Mouse (Mus musculus): ENCODE results near the gene Timm8b. TPM values are rescaled to one million over a fixed set of nuclear protein-coding genes. Genes with fewer than 3 reads are reported as not detected.
A peak's percentile ranks its signal among the peaks of the same experiment; 100 is the strongest.
"Not testable (repeated sequence)": the region's sequence is repeated elsewhere in the genome, so short reads cannot be mapped to it uniquely, and the experiment has no call there.

Timm8b gene
- polyA plus RNA-seq, 1 experiment from 2014 or later, result 301 TPM

DNA sequence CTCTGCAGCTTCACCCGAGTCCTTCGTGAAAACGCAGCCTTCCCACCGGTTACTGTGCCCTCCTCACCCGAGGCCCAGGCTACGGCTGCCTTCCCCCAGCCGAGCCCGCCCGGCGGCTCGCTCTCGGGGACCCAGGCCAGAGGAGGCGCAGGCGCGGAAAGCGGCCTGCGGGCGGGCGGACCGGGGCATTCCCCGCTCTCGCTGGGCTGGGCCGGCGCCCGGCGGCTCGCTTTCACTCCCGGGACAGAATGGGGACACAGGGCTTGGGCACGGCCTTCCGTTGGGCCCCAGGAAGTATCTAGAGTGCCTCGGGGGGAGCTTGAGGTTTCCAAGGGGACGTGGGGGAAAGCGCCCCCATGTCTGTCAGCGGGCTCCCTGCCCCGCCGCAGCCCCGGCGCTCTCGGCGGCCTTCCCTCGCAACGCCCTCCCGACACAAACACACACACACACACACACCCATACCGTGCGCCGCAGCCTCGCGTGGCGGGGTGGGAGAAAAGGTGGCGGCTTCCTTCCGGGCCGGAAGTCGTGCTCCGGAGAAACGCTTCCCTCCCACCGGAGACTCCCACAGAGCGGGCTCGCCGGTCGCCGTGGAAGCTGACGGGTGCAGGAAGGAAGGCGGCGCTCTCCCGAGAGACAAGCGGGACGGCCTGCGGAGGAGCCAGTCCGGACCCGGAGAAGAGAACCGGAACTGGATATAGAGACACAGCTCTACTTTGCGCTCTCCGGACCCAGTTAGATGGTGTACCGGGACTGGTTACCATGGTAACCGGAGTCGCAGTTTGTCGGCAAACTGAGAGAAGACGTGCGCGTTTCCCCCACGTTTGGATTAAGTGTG, 13.3 kb downstream of the Timm8b start, which contains the start of the genes Pih1d2 and Nkapd1:
Pih1d2 (plus strand) TSS at position 556 of the 838 bp plus-strand sequence.
Nkapd1 (minus strand) TSS at position 699 of the 838 bp plus-strand sequence.
- Histone ChIP-seq H3K9me3 (ENCODE audit: control insufficient read depth, low read length) (no peaks in the 10 kb centered on the region), H3K4me2 (replicated peaks; ENCODE audit: low read depth, low read length) (peak within 1 kb of the TSS; percentile 61), H3K36me3 (ENCODE audit: control insufficient read depth, insufficient read depth, low read length) (peaks cover 32% of the 10 kb centered on the region), H3K27me3 (ENCODE audit: control insufficient read depth, insufficient read depth, low read length) (no peaks in the 10 kb centered on the region), H3K4me3 (ENCODE audit: low read length) (peak within 1 kb of the TSS; percentile 94), H3K4me1 (ENCODE audit: control insufficient read depth, insufficient read depth, low read length) (peaks cover 7% of the 10 kb centered on the region; the same call in 1 of the 2 replicates), H3K9ac (ENCODE audit: low read depth, low read length) (peak within 1 kb of the TSS; percentile 94), H3K27ac (ENCODE audit: low read depth, low read length) (peak within 1 kb of the TSS; percentile 89)
- ATAC-seq (ENCODE audit: low FRiP score, low TSS enrichment), result peak; percentile 95
- under 1% methylated on average over 81 of the region's 81 CpGs for WGBS

DNA sequence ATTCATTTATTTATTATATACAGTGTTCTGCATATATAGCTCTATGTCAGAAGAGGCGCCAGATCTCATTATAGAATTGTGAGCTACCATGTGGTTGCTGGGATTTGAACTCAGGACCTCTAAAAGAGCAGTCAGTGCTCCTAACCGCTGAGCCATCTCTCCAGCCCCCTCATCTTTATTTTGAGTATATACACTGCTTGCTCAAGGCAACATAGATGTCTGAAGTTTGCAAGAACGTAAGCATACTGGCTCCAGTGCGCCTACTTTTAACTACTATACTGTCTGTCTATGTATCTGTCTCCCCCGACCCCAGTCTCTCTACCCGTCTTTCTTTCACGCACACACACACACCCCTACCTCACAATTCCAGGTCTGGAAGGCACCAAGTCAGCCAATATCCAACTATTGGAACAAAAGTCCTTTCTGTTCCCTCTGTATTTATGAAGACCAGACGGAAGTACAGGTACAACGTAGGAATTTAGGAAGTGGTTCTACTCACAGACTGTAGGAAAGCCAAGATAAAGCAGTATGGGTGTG, 14.2 kb downstream of the Timm8b start:
- Histone ChIP-seq H3K9me3 (ENCODE audit: control insufficient read depth, low read length) (no peaks in the 10 kb centered on the region), H3K27ac (ENCODE audit: low read depth, low read length) (no peak overlapping the region), H3K4me2 (replicated peaks; ENCODE audit: low read depth, low read length) (peak overlapping the region; percentile 61), H3K4me1 (ENCODE audit: control insufficient read depth, insufficient read depth, low read length) (peaks cover 7% of the 10 kb centered on the region; the same call in 1 of the 2 replicates), H3K36me3 (ENCODE audit: control insufficient read depth, insufficient read depth, low read length) (peaks cover 24% of the 10 kb centered on the region), H3K4me3 (ENCODE audit: low read length) (peak overlapping the region; percentile 94), H3K9ac (ENCODE audit: low read depth, low read length) (no peak overlapping the region; the same call in 1 of the 2 replicates), H3K27me3 (ENCODE audit: control insufficient read depth, insufficient read depth, low read length) (no peaks in the 10 kb centered on the region)
- ATAC-seq (ENCODE audit: low FRiP score, low TSS enrichment), result no peak
- 64% methylated on average over 9 of the region's 9 CpGs for WGBS

DNA sequence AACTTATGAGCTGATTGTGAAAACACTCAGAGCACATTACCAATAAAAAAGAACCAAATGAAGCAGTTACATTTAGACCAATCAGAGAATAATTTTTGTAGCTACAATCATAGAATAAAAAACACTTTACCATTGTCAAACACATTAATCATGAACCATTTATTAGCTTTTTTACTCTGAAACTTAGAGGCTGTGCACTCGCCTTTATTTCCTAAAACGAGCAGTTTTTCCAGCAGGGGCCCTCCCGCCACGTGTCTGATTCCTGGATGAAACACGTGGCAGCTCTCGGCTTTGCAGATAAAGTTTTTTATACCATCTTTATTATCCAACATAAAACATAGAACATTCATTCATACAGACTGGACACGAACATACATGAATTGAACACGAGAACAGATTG, 27.2 kb downstream of the Timm8b start:
- H3K9ac ChIP-seq (ENCODE audit: low read depth, low read length); H3K27me3 ChIP-seq (ENCODE audit: control insufficient read depth, insufficient read depth, low read length); H3K4me3 ChIP-seq (ENCODE audit: low read length); ATAC-seq (ENCODE audit: low FRiP score, low TSS enrichment); H3K27ac ChIP-seq (ENCODE audit: low read depth, low read length); H3K4me1 ChIP-seq (ENCODE audit: control insufficient read depth, insufficient read depth, low read length); H3K9me3 ChIP-seq (ENCODE audit: control insufficient read depth, low read length); H3K4me2 ChIP-seq (replicated peaks; ENCODE audit: low read depth, low read length): not testable (repeated sequence)
- H3K36me3 ChIP-seq (ENCODE audit: control insufficient read depth, insufficient read depth, low read length), result peaks cover 21% of the 10 kb centered on the region
- 80% methylated on average over 6 of the region's 8 CpGs for WGBS

DNA sequence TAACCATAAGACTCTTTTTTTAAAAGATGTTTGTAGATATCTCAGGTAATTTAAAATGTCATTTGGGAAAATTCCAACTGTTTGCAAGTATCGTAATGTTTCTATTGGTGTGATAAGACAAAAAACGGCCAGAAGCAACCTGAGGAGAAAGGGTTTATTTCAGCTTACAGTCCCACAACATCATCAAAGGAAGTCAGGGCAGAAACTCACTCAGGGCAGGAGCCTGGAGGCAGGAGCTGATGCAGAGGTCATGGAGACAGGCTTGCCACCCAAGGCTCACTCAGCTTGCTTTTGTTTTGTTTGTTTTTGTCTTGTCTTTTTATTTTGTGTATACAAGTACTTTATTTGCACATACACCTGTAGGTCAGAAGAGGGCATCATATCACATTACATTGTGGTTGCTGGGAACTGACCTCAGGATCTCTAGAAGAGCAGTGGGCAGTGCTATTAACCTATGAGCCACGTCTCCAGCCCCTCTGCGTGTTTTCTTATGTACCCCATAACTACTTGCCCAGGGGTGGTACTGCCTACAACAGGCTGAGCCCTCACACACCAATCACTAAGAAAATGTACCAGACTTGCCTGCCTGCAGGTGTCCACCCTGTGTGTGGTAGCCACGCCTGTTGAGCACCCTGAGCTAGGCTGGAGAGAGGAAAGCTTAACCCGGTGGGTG, 28.4 kb downstream of the Timm8b start:
- H3K4me1 ChIP-seq (ENCODE audit: control insufficient read depth, insufficient read depth, low read length), result no peaks in the 10 kb centered on the region
- H3K27ac ChIP-seq (ENCODE audit: low read depth, low read length), result no peak overlapping the region
- H3K36me3 ChIP-seq (ENCODE audit: control insufficient read depth, insufficient read depth, low read length), result peaks cover 29% of the 10 kb centered on the region
- no peak overlapping the region for H3K4me3 ChIP-seq (ENCODE audit: low read length)
- WGBS, result 83% methylated on average over 6 of the region's 6 CpGs
- H3K27me3 ChIP-seq (ENCODE audit: control insufficient read depth, insufficient read depth, low read length), result no peaks in the 10 kb centered on the region
- H3K9ac ChIP-seq (ENCODE audit: low read depth, low read length), result no peak overlapping the region
- no peak for ATAC-seq (ENCODE audit: low FRiP score, low TSS enrichment)
- no peaks in the 10 kb centered on the region for H3K9me3 ChIP-seq (ENCODE audit: control insufficient read depth, low read length)
- H3K4me2 ChIP-seq (replicated peaks; ENCODE audit: low read depth, low read length), result no peak overlapping the region

DNA sequence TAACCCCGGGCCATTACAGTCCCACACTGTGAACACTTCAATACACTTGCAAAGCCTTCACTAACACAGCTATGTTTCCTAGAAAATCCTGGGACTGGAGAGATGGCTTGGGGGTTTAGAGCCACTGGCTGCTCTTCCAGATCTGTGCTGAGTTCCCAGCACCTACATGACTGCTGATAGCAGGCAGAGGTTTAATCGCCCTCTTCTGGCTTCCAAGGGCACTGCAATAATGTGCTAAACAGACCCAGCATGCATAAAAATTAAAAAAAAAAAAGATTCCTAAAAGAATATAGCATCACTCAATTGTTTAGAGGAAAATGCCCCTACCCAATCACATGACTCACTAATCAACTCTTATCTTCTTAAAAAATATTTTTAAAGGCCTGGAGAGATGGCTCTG, 29.3 kb downstream of the Timm8b start:
- no peak for ATAC-seq (ENCODE audit: low FRiP score, low TSS enrichment)

DNA sequence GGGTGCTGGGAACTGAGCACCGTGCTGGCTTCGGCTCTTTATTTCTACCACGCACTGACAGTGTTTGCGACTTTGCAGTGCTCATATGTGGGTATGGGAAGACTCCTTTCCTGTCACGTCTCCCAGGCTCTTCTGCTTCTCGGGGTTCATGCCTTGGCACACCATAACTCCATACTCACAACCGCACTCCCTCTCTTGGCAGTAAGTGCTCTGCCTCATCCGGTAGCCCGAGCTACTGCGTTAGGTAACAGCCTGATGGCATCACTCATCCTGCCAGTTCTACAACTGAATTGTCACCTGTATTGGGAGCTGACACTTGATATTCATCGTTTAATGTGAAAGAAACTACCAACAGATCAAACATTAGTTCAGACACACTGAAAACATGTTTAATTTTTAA, 30.6 kb downstream of the Timm8b start:
- 96% methylated on average over 11 of the region's 11 CpGs for WGBS
- Histone ChIP-seq H3K9me3 (ENCODE audit: control insufficient read depth, low read length) (no peaks in the 10 kb centered on the region), H3K4me3 (ENCODE audit: low read length) (no peak overlapping the region), H3K9ac (ENCODE audit: low read depth, low read length) (no peak overlapping the region), H3K4me1 (ENCODE audit: control insufficient read depth, insufficient read depth, low read length) (no peaks in the 10 kb centered on the region), H3K27me3 (ENCODE audit: control insufficient read depth, insufficient read depth, low read length) (no peaks in the 10 kb centered on the region), H3K27ac (ENCODE audit: low read depth, low read length) (no peak overlapping the region), H3K36me3 (ENCODE audit: control insufficient read depth, insufficient read depth, low read length) (peaks cover 49% of the 10 kb centered on the region), H3K4me2 (replicated peaks; ENCODE audit: low read depth, low read length) (no peak overlapping the region)
- no peak for ATAC-seq (ENCODE audit: low FRiP score, low TSS enrichment)

More for the DNA sequence above, 29.3 kb downstream of the Timm8b start:
- Histone ChIP-seq H3K27me3 (ENCODE audit: control insufficient read depth, insufficient read depth, low read length) (no peaks in the 10 kb centered on the region), H3K4me2 (replicated peaks; ENCODE audit: low read depth, low read length) (no peak overlapping the region), H3K4me3 (ENCODE audit: low read length) (no peak overlapping the region), H3K27ac (ENCODE audit: low read depth, low read length) (no peak overlapping the region), H3K4me1 (ENCODE audit: control insufficient read depth, insufficient read depth, low read length) (no peaks in the 10 kb centered on the region), H3K36me3 (ENCODE audit: control insufficient read depth, insufficient read depth, low read length) (peaks cover 38% of the 10 kb centered on the region), H3K9ac (ENCODE audit: low read depth, low read length) (no peak overlapping the region), H3K9me3 (ENCODE audit: control insufficient read depth, low read length) (no peaks in the 10 kb centered on the region)
- WGBS, result 57% methylated on average over 2 of the region's 2 CpGs

DNA sequence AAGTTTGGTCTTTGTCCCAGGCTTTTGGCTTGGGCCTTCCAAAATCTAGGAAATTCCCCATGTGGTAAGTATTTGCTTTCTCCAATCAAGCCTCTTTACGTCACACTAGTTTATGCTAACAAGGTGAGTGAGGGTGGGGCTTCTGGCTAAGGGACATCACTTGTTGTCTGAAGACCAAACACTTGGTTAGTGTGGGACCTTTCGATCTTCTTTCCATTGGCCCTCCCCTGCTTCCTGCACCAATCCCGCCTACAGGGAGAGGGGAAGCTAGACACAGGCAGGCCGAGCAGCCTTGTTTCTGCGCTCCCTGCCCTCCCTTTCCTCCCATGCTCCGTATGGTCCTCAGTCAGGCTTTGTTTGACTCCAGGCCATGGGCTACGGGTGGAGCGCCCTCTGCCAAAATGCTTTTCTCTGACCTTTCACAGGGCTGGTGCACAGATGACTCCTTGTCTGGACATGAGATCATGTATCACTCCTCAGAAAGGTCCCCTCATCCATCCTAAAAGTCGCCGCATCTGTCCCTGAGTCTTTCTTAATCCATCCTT, 43.2 kb downstream of the Timm8b start:
- WGBS, result 77% methylated on average over 10 of the region's 10 CpGs
- ATAC-seq (ENCODE audit: low FRiP score, low TSS enrichment), result no peak

DNA sequence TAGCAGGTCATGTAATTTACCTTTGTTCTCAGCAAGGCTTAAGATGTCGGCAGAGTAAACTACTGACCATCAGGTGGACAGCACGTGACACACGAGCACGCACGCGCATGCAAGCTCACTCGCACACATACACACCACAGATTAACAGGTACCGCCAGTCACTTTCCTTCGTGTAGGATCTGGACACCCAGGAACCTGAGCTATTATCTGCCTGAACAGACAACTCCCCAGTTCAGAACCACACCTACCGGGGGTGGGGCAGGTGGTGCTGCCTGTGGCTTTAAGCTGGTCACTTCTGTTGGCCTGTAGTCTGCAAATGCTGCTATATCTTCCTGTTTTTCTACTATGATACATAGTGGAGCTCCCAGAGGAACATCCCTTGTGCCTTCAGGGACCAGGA, 46.8 kb downstream of the Timm8b start:
- Histone ChIP-seq H3K36me3 (ENCODE audit: control insufficient read depth, insufficient read depth, low read length) (peaks cover 79% of the 10 kb centered on the region), H3K4me3 (ENCODE audit: low read length) (no peak overlapping the region), H3K27me3 (ENCODE audit: control insufficient read depth, insufficient read depth, low read length) (no peaks in the 10 kb centered on the region), H3K4me2 (replicated peaks; ENCODE audit: low read depth, low read length) (no peak overlapping the region), H3K9me3 (ENCODE audit: control insufficient read depth, low read length) (no peaks in the 10 kb centered on the region), H3K9ac (ENCODE audit: low read depth, low read length) (no peak overlapping the region), H3K4me1 (ENCODE audit: control insufficient read depth, insufficient read depth, low read length) (no peaks in the 10 kb centered on the region), H3K27ac (ENCODE audit: low read depth, low read length) (no peak overlapping the region)
- ATAC-seq (ENCODE audit: low FRiP score, low TSS enrichment), result no peak
- WGBS, result 97% methylated on average over 10 of the region's 10 CpGs

More for the DNA sequence above, 43.2 kb downstream of the Timm8b start:
- no peak overlapping the region for H3K4me3 ChIP-seq (ENCODE audit: low read length)
- no peaks in the 10 kb centered on the region for H3K4me1 ChIP-seq (ENCODE audit: control insufficient read depth, insufficient read depth, low read length)
- H3K9me3 ChIP-seq (ENCODE audit: control insufficient read depth, low read length), result no peaks in the 10 kb centered on the region
- no peaks in the 10 kb centered on the region for H3K27me3 ChIP-seq (ENCODE audit: control insufficient read depth, insufficient read depth, low read length)
- no peak overlapping the region for H3K4me2 ChIP-seq (replicated peaks; ENCODE audit: low read depth, low read length)
- H3K27ac ChIP-seq (ENCODE audit: low read depth, low read length), result no peak overlapping the region
- peaks cover 91% of the 10 kb centered on the region for H3K36me3 ChIP-seq (ENCODE audit: control insufficient read depth, insufficient read depth, low read length)
- no peak overlapping the region for H3K9ac ChIP-seq (ENCODE audit: low read depth, low read length)
